Mouse (Mus musculus) thymus, adult 2 months (tissue): Measurements from ENCODE around the gene Gm10354. TPM values are rescaled to one million over a fixed set of nuclear protein-coding genes. Genes with fewer than 3 reads are reported as not detected.
"Not testable (repeated sequence)": the region's sequence is repeated elsewhere in the genome, so short reads cannot be mapped to it uniquely, and the experiment has no call there.

Experiments used
- DNase-seq: peaks from one replicate; pipeline ENCODE4 v3.0.0; 2021
- H3K27ac ChIP-seq: fragments of 200-500 bp; 2 replicates; pipeline ENCODE4 v1.5.1; 2012; ENCODE audit warnings: low read length, control low read depth; ENCODE audit not compliant: control insufficient read depth, insufficient read depth
- H3K27me3 ChIP-seq: fragments of 200-500 bp; 2 replicates; pipeline ENCODE4 v1.6.1; 2012; ENCODE audit warnings: mild to moderate bottlenecking, low read length, moderate library complexity, mixed read lengths; ENCODE audit not compliant: control insufficient read depth, insufficient read depth
- H3K36me3 ChIP-seq: fragments of 200-500 bp; 2 replicates; pipeline ENCODE4 v1.6.1; 2012; ENCODE audit warnings: mild to moderate bottlenecking, low read length, moderate library complexity; ENCODE audit not compliant: control insufficient read depth, insufficient read depth
- H3K4me1 ChIP-seq: fragments of 200-500 bp; replicated peaks from 2 replicates; pipeline ENCODE4 v1.6.1; 2012; ENCODE audit warnings: low read length; ENCODE audit not compliant: control insufficient read depth, insufficient read depth
- H3K4me3 ChIP-seq: fragments of 200-500 bp; 2 replicates; pipeline ENCODE4 v1.5.1; 2012; ENCODE audit warnings: mild to moderate bottlenecking, low read length, control low read depth, moderate library complexity; ENCODE audit not compliant: control insufficient read depth, insufficient read depth
- WGBS: fragments of 180-500 bp; shearing (Covaris S2); methylation state at CpG from one replicate; pipeline ENCODE4 v1.1.7; 2018; 5-methylcytosine and 5-hydroxymethylcytosine counted together
- polyA plus RNA-seq: library from polyadenylated mRNA; depleted of rRNA; stranded (reverse); fragments of >200 nt; gene quantifications from 2 replicates; pipeline ENCODE4 v1.2.3, GENCODE M21; 2012; rRNA removed

Gene Gm10354
- polyA plus RNA-seq = not detected in 2 replicates

DNA sequence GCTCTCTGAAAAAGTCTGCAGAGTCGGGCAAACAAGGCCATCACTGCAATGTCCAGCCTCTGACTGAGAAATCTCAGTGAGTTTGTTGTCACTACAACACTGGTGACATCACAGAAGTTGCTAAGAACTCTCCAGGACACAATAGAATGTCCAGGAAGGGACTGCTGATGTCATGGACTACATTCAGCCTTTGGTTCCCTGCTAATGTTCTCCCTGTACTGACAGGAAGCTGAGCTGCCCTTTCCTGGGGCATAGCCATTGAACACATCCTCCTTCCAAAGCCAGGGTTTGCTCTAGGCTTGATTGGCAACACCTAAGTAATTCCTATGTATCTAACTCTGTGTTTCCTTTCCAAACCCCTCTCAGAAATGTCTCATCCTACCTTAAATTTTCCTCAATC lies at the start of gene Gm10354:
TSS of gene Gm10354 (minus strand) at position 101 of the 400 bp plus-strand sequence.
- H3K27me3 ChIP-seq, H3K4me1 ChIP-seq, H3K27ac ChIP-seq, DNase-seq, H3K36me3 ChIP-seq, H3K4me3 ChIP-seq: not testable (repeated sequence)
- WGBS = 22% methylated on average over 1 of the region's 1 CpGs

- not testable (repeated sequence) for H3K4me1 ChIP-seq, DNase-seq
- 94% methylated on average over 1 of the region's 1 CpGs for whole genome bisulfite sequencing
These were observed 45.6 kb upstream of the Gm10354 start for GRCm38 (mm10) chr5:15024316-15024715.

GRCm38 (mm10) chr5:15020067-15020466 lies 41.3 kb upstream of the Gm10354 start:
- WGBS = 75% methylated on average over 2 of the region's 2 CpGs
- H3K27ac ChIP-seq, H3K4me1 ChIP-seq, H3K4me3 ChIP-seq, DNase-seq, H3K36me3 ChIP-seq, H3K27me3 ChIP-seq: not testable (repeated sequence)

More at GRCm38 (mm10) chr5:15024316-15024715, 45.6 kb upstream of the Gm10354 start:
- H3K4me3 ChIP-seq, H3K27me3 ChIP-seq, H3K36me3 ChIP-seq, H3K27ac ChIP-seq: not testable (repeated sequence)

DNA sequence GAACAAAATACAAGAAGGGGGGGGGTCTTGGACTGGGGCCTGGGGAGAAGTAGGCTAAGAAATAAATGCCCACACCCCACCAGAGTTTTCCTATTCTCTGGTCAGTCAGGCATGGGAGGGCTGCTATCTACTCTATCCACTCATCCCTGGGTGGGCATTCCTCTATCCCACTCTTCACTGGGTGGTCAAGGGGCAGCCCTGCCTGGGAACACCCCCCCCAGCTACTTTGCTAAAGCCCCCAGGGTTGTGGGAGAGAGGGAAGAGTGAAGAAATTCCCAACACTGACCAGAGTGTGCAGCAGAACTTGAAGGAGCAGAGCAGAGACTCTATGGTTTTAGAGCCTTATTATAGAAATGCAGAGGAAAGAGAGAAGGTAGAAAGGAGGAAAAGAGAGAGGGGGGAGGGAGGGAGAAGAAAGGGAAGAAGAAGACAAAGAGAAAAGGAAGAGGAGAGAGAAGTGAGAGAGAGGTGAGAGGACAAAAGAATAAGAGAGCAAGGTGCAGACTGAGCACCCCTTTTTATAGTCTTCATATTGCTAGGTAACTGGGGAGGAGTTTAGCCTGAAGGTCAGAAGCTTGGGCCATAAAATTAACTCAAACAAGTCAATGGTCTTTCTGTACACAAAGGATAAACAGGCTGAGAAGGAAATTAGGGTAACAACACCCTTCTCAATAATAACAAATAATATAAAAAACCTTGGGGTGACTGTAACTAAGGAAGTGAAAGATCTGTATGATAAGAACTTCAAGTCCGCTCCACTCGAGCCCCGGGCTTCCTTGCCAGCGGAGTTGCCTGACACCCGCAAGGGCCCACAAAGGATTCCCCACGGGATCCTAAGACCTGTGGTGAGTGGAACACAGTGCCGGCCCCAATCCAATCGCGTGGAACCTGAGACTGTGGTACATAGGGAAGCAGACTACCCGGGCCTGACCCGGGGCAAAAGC lies 32.2 kb upstream of the Gm10354 start:
- not testable (repeated sequence) for DNase-seq, H3K4me1 ChIP-seq, H3K36me3 ChIP-seq, H3K4me3 ChIP-seq, H3K27me3 ChIP-seq, H3K27ac ChIP-seq
- 88% methylated on average over 11 of the region's 11 CpGs for WGBS

- 61% methylated on average over 3 of the region's 3 CpGs for WGBS
These were observed 28.2 kb upstream of the Gm10354 start for GRCm38 (mm10) chr5:15006907-15007306.

GRCm38 (mm10) chr5:15006288-15006687 lies 27.6 kb upstream of the Gm10354 start:
- H3K36me3 ChIP-seq, H3K27me3 ChIP-seq, H3K4me1 ChIP-seq, H3K27ac ChIP-seq, DNase-seq, H3K4me3 ChIP-seq: not testable (repeated sequence)
- WGBS = 71% methylated on average over 3 of the region's 3 CpGs

More at GRCm38 (mm10) chr5:15006907-15007306, 28.2 kb upstream of the Gm10354 start:
- not testable (repeated sequence) for H3K4me1 ChIP-seq, H3K4me3 ChIP-seq, H3K27me3 ChIP-seq, H3K36me3 ChIP-seq, DNase-seq, H3K27ac ChIP-seq

GRCm38 (mm10) chr5:15005584-15005983 lies 26.8 kb upstream of the Gm10354 start:
- whole genome bisulfite sequencing = 67% methylated on average over 3 of the region's 4 CpGs
- not testable (repeated sequence) for H3K27me3 ChIP-seq, H3K27ac ChIP-seq, H3K4me1 ChIP-seq, H3K36me3 ChIP-seq, H3K4me3 ChIP-seq, DNase-seq

DNA sequence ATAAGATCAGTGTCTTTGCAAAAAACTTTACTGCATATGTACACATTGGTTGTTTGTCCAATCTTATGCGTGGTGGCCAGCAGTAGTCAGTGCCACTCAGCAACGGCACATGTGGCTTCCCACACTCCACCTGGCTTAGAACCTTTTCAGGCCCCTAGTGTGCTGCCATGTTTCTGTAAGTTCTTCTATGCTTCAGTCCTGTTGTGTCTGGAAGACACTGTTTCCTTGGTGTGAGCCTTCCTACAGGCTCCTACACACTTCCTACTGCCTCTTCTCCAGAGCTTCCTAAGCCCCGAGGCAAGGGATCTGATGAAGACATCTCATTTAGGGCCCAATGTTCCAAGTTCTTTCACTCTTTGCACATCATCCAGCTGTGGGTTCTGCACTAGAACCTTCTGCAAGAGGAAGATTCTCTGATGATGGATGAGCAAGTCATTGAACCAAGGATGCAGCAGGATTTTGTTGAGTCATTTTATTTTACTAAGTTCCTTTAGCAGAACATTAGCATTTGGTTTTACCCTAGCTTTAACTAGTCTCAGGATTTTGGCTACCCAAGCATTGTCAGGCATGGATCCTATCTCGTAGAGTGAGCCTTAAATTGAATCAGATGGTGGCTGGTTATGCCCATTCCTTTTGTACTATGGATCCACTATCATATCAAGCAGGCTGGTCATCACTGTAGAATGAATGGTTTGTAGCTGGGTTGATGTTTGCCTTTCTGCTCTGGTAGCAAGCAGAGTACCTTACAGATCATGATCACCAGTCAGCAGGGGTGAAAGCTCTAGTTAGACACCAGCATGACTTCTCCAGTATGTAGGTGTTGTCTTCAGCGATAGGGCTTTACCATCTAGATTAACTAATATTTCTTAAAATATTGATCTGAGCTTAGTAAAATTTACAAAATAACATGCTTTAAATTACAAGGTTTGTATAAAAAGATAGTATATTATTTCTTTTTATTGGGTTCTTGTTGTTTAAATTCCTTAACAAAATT lies 26.1 kb upstream of the Gm10354 start:
- H3K27me3 ChIP-seq, H3K27ac ChIP-seq, DNase-seq, H3K36me3 ChIP-seq, H3K4me3 ChIP-seq, H3K4me1 ChIP-seq: not testable (repeated sequence)
- 81% methylated on average over 5 of the region's 5 CpGs for WGBS

GRCm38 (mm10) chr5:14998077-14998476 lies 19.3 kb upstream of the Gm10354 start:
- DNase-seq, H3K4me3 ChIP-seq, H3K27ac ChIP-seq, H3K36me3 ChIP-seq, H3K4me1 ChIP-seq, H3K27me3 ChIP-seq: not testable (repeated sequence)
- 80% methylated on average over 9 of the region's 9 CpGs for WGBS

GRCm38 (mm10) chr5:14997556-14997955 lies 18.8 kb upstream of the Gm10354 start:
- not testable (repeated sequence) for H3K27ac ChIP-seq, DNase-seq, H3K4me1 ChIP-seq, H3K4me3 ChIP-seq, H3K27me3 ChIP-seq, H3K36me3 ChIP-seq
- 88% methylated on average over 4 of the region's 4 CpGs for WGBS
